Mouse (Mus musculus) E14TG2a.4 (cell line): Measurements from ENCODE around the gene Numa1.

Source experiments
- H3K27me3 ChIP-seq: 2 replicates; pipeline ENCODE4 v1.6.1; 2014; ENCODE audit warnings: low read length, control low read depth; ENCODE audit not compliant: insufficient read depth
- H3K36me3 ChIP-seq: 2 replicates; pipeline ENCODE4 v1.6.1; 2014; ENCODE audit warnings: low read length, control low read depth; ENCODE audit not compliant: insufficient read depth
- H3K4me1 ChIP-seq: replicated peaks from 2 replicates; pipeline ENCODE4 v1.6.1; 2014; ENCODE audit warnings: low read depth, low read length, control low read depth
- H3K4me3 ChIP-seq: replicated peaks from 2 replicates; pipeline ENCODE4 v1.5.1; 2014; ENCODE audit warnings: mild to moderate bottlenecking, low read length
- H3K9me3 ChIP-seq: 2 replicates; pipeline ENCODE4 v1.6.1; 2014; ENCODE audit warnings: low read length, control low read depth
- CTCF ChIP-seq: conservative IDR thresholded peaks from 2 replicates; pipeline ENCODE4 v1.5.1; 2014; ENCODE audit warnings: low read length
- NANOG ChIP-seq: IDR thresholded peaks from 2 replicates; pipeline ENCODE4 v1.6.1; 2014; ENCODE audit warnings: borderline replicate concordance, low read length, mixed read lengths
- POU5F1 ChIP-seq: IDR thresholded peaks from 2 replicates; pipeline ENCODE4 v1.6.1; 2014; ENCODE audit warnings: low read length, borderline replicate concordance

The Numa1 gene

GRCm38 (mm10) chr7:101933751-101934240, at the start of gene Numa1, which contains the start of gene Lrrc51:
Gene Numa1, plus strand, starts transcription at chr7:101934111.
Gene Lrrc51, minus strand, starts transcription at chr7:101933895.
- peaks cover 47% of the 10 kb centered on the region for H3K36me3 ChIP-seq
- H3K27me3 ChIP-seq = no peaks in the 10 kb centered on the region
- TF ChIP-seq NANOG (no peak), POU5F1 (no peak), CTCF (no peak)

GRCm38 (mm10) chr7:101884160-101884559, 49.8 kb upstream of the Numa1 start:
- Histone ChIP-seq H3K9me3 (no peaks in the 10 kb centered on the region), H3K27me3 (peaks cover 4% of the 10 kb centered on the region; the same call in 1 of the 2 replicates), H3K4me3 (no peak overlapping the region), H3K36me3 (no peaks in the 10 kb centered on the region), H3K4me1 (peaks cover 17% of the 10 kb centered on the region)
- TF ChIP-seq NANOG = no peak
- no peak for TF ChIP-seq POU5F1
- no peak for TF ChIP-seq CTCF

More at GRCm38 (mm10) chr7:101933751-101934240, at the start of gene Numa1, which contains the start of gene Lrrc51:
- H3K4me3 ChIP-seq = peak within 1 kb of the TSS; percentile 91
- H3K4me1 ChIP-seq = peaks cover 53% of the 10 kb centered on the region
- no peaks in the 10 kb centered on the region for H3K9me3 ChIP-seq

- no peaks in the 10 kb centered on the region for H3K36me3 ChIP-seq
- H3K27me3 ChIP-seq = 0 out of 2 replicates have a peak, but pooled peaks cover 3% of the 10 kb centered on the region
- no peak overlapping the region for H3K4me3 ChIP-seq
- H3K9me3 ChIP-seq = no peaks in the 10 kb centered on the region
- no peak for TF ChIP-seq CTCF
- TF ChIP-seq NANOG = no peak
- TF ChIP-seq POU5F1 = no peak
- H3K4me1 ChIP-seq = peaks cover 17% of the 10 kb centered on the region
These were observed 47.6 kb upstream of the Numa1 start for GRCm38 (mm10) chr7:101886274-101886673.

GRCm38 (mm10) chr7:101888460-101888859, 45.5 kb upstream of the Numa1 start:
- TF ChIP-seq CTCF (no peak), NANOG (no peak), POU5F1 (no peak)
- no peak overlapping the region for H3K4me3 ChIP-seq

GRCm38 (mm10) chr7:101895695-101896094, 38.2 kb upstream of the Numa1 start:
- Histone ChIP-seq H3K27me3 (no peaks in the 10 kb centered on the region), H3K36me3 (peaks cover 32% of the 10 kb centered on the region), H3K9me3 (no peaks in the 10 kb centered on the region), H3K4me3 (peak overlapping the region; percentile 85), H3K4me1 (peaks cover 55% of the 10 kb centered on the region)
- TF ChIP-seq POU5F1 = no peak
- no peak for TF ChIP-seq CTCF
- no peak for TF ChIP-seq NANOG

More at GRCm38 (mm10) chr7:101888460-101888859, 45.5 kb upstream of the Numa1 start:
- no peaks in the 10 kb centered on the region for H3K9me3 ChIP-seq
- 0 out of 2 replicates have a peak, but pooled peaks cover 3% of the 10 kb centered on the region for H3K27me3 ChIP-seq
- peaks cover 17% of the 10 kb centered on the region for H3K4me1 ChIP-seq
- no peaks in the 10 kb centered on the region for H3K36me3 ChIP-seq

GRCm38 (mm10) chr7:101896104-101897066, 37.5 kb upstream of the Numa1 start:
- Histone ChIP-seq H3K4me1 (peaks cover 62% of the 10 kb centered on the region), H3K36me3 (peaks cover 39% of the 10 kb centered on the region), H3K27me3 (no peaks in the 10 kb centered on the region), H3K9me3 (no peaks in the 10 kb centered on the region), H3K4me3 (peak overlapping the region; percentile 85)
- TF ChIP-seq POU5F1 (no peak), NANOG (no peak), CTCF (no peak)

GRCm38 (mm10) chr7:101900331-101901097, 33.4 kb upstream of the Numa1 start:
- no peaks in the 10 kb centered on the region for H3K27me3 ChIP-seq
- no peak for TF ChIP-seq POU5F1
- no peak for TF ChIP-seq NANOG
- TF ChIP-seq CTCF = no peak
- 0 out of 2 replicates have a peak, but pooled peaks cover 5% of the 10 kb centered on the region for H3K9me3 ChIP-seq
- peaks cover 54% of the 10 kb centered on the region for H3K36me3 ChIP-seq
- peaks cover 59% of the 10 kb centered on the region for H3K4me1 ChIP-seq
- peak overlapping the region; percentile 37 for H3K4me3 ChIP-seq

- Histone ChIP-seq H3K9me3 (0 out of 2 replicates have a peak, but pooled peaks cover 5% of the 10 kb centered on the region), H3K27me3 (no peaks in the 10 kb centered on the region), H3K36me3 (peaks cover 58% of the 10 kb centered on the region), H3K4me3 (no peak overlapping the region), H3K4me1 (peaks cover 63% of the 10 kb centered on the region)
- TF ChIP-seq POU5F1 = no peak
- TF ChIP-seq NANOG = no peak
- no peak for TF ChIP-seq CTCF
These were observed 31.9 kb upstream of the Numa1 start for GRCm38 (mm10) chr7:101901969-101902368.
